Mouse (Mus musculus) heart, adult 2 months (tissue): ENCODE data around the gene Lsm14b.

Experiments used
- CTCF ChIP-seq: fragments of 200-600 bp; IDR thresholded peaks from 2 replicates; pipeline ENCODE4 v1.8.1; 2022; ENCODE audit warnings: antibody characterized with exemption, mild to moderate bottlenecking, moderate library complexity
- EP300 ChIP-seq: fragments of 200-500 bp; IDR thresholded peaks from 2 replicates; pipeline ENCODE4 v1.6.1; 2011; ENCODE audit warnings: low read depth, low read length, control low read depth; ENCODE audit not compliant: insufficient read depth
- POLR2A ChIP-seq: fragments of 200-500 bp; IDR thresholded peaks from 2 replicates; pipeline ENCODE4 v1.6.1; 2011; ENCODE audit warnings: mild to moderate bottlenecking, low read depth, low read length, control low read depth; ENCODE audit not compliant: insufficient read depth

- TF ChIP-seq POLR2A (no peak), CTCF (no peak), EP300 (no peak)
Measured at GRCm38 (mm10) chr2:180047580-180047979, 22.8 kb downstream of the Lsm14b start.
